Mouse (Mus musculus) mouse trophoblast stem cell (cell line): ENCODE measurements around the gene Cfap73.

ENCODE experiments used
- in situ Hi-C, 2 experiments: fragments of 300-500 bp; cut with MseI, MboI; formaldehyde crosslinking; loops; 2 replicates in 1 of 2; 3 replicates in 1 of 2; pipeline ENCODE4 v1.15.1; 2025

The Cfap73 gene

GRCm38 (mm10) chr5:120647814-120648491 is 13.9 kb upstream of the Cfap73 start:
- in situ Hi-C loops, result no loop called here

- in situ Hi-C loops, result no loop called here
These were observed 13.3 kb upstream of the Cfap73 start for GRCm38 (mm10) chr5:120647361-120647760.

- in situ Hi-C loops, result no loop called here
These were observed 11.8 kb upstream of the Cfap73 start for GRCm38 (mm10) chr5:120645851-120646250.

- in situ Hi-C loops, result no loop called here
These were observed 10.2 kb upstream of the Cfap73 start for GRCm38 (mm10) chr5:120644227-120644626.

GRCm38 (mm10) chr5:120643365-120644085 is 9.5 kb upstream of the Cfap73 start:
- in situ Hi-C loops, result no loop called here

GRCm38 (mm10) chr5:120640094-120640493 is 6.1 kb upstream of the Cfap73 start:
- in situ Hi-C loops, result no loop called here

GRCm38 (mm10) chr5:120635633-120636032 is 1.6 kb upstream of the Cfap73 start:
- in situ Hi-C loops, result no loop called here

- in situ Hi-C loops, result no loop called here
These were observed 825 bp upstream of the Cfap73 start for GRCm38 (mm10) chr5:120634860-120635259.

GRCm38 (mm10) chr5:120631892-120632291 is 2.1 kb downstream of the Cfap73 start:
- in situ Hi-C loops, result no loop called here

GRCm38 (mm10) chr5:120631128-120631527 is 2.9 kb downstream of the Cfap73 start:
- in situ Hi-C loops, result no loop called here

GRCm38 (mm10) chr5:120628624-120629023 is 5.4 kb downstream of the Cfap73 start:
- in situ Hi-C loops, result no loop called here

GRCm38 (mm10) chr5:120627515-120628300 is 6.3 kb downstream of the Cfap73 start:
- in situ Hi-C loops, result no loop called here

- in situ Hi-C loops, result no loop called here
These were observed 7.6 kb downstream of the Cfap73 start for GRCm38 (mm10) chr5:120626399-120626798.

- in situ Hi-C loops, result no loop called here
These were observed 9.6 kb downstream of the Cfap73 start for GRCm38 (mm10) chr5:120624427-120624826.

GRCm38 (mm10) chr5:120622198-120622851 is 11.7 kb downstream of the Cfap73 start:
- in situ Hi-C loops, result no loop called here

- in situ Hi-C loops, result no loop called here
These were observed 12.2 kb downstream of the Cfap73 start for GRCm38 (mm10) chr5:120621846-120622197.

GRCm38 (mm10) chr5:120621078-120621765 is 12.8 kb downstream of the Cfap73 start:
- in situ Hi-C loops, result no loop called here

GRCm38 (mm10) chr5:120620375-120621077 is 13.5 kb downstream of the Cfap73 start:
- in situ Hi-C loops, result no loop called here

GRCm38 (mm10) chr5:120619201-120619600 is 14.8 kb downstream of the Cfap73 start:
- in situ Hi-C loops, result loop anchor here in 1 of 2 experiments (5.0 kb wide), 1 partner anchor 53 kb away; no protein-coding TSS in a partner anchor

GRCm38 (mm10) chr5:120618778-120619177 is 15.3 kb downstream of the Cfap73 start:
- in situ Hi-C loops, result loop anchor here in 1 of 2 experiments (5.0 kb wide), 1 partner anchor 54 kb away; no protein-coding TSS in a partner anchor
